Mouse (Mus musculus) heart, adult 2 months (tissue): ENCODE measurements at regions not wholly inside any gene's neighbourhood (a gene's known extent, or its start where the extent isn't known, plus 50 kb on each side); places are given as distances from the start of the nearest gene placed in this dataset.
A peak's percentile ranks its signal among the peaks of the same experiment; 100 is the strongest.

Source experiments
- DNase-seq, 2 experiments: peaks; one replicate each; pipeline ENCODE4 v3.0.0; 2021
- H3K27ac ChIP-seq: fragments of 200-600 bp; 2 replicates; pipeline ENCODE4 v1.8.1; 2022
- H3K27me3 ChIP-seq: fragments of 200-500 bp; 2 replicates; pipeline ENCODE4 v1.6.1; 2012; ENCODE audit warnings: mild to moderate bottlenecking, low read length, inconsistent platforms, mixed read lengths; ENCODE audit not compliant: control insufficient read depth, insufficient read depth
- H3K36me3 ChIP-seq: fragments of 200-500 bp; 2 replicates; pipeline ENCODE4 v1.6.1; 2012; ENCODE audit warnings: low read length, inconsistent platforms; ENCODE audit not compliant: control insufficient read depth, insufficient read depth
- H3K4me1 ChIP-seq: fragments of 200-500 bp; 2 replicates; pipeline ENCODE4 v1.6.1; 2011; ENCODE audit warnings: low read length; ENCODE audit not compliant: control insufficient read depth, insufficient read depth
- H3K4me3 ChIP-seq: fragments of 200-600 bp; 2 replicates; pipeline ENCODE4 v1.8.1; 2022
- H3K79me2 ChIP-seq: fragments of 200-500 bp; replicated peaks from 2 replicates; pipeline ENCODE4 v1.6.1; 2012; ENCODE audit warnings: mild to moderate bottlenecking, inconsistent platforms, low read length, moderate library complexity, mixed read lengths; ENCODE audit not compliant: control insufficient read depth, insufficient read depth
- H3K9ac ChIP-seq: fragments of 200-500 bp; 2 replicates; pipeline ENCODE4 v1.6.1; 2012; ENCODE audit warnings: low read depth, mild to moderate bottlenecking, control low read depth, inconsistent platforms, low read length, mixed read lengths
- CTCF ChIP-seq: fragments of 200-600 bp; IDR thresholded peaks from 2 replicates; pipeline ENCODE4 v1.8.1; 2022; ENCODE audit warnings: antibody characterized with exemption, mild to moderate bottlenecking, moderate library complexity
- EP300 ChIP-seq: fragments of 200-500 bp; IDR thresholded peaks from 2 replicates; pipeline ENCODE4 v1.6.1; 2011; ENCODE audit warnings: low read depth, low read length, control low read depth; ENCODE audit not compliant: insufficient read depth
- POLR2A ChIP-seq: fragments of 200-500 bp; IDR thresholded peaks from 2 replicates; pipeline ENCODE4 v1.6.1; 2011; ENCODE audit warnings: mild to moderate bottlenecking, low read depth, low read length, control low read depth; ENCODE audit not compliant: insufficient read depth
- WGBS: fragments of 180-500 bp; shearing (Covaris S2); methylation state at CpG from one replicate; pipeline ENCODE4 v1.1.7; 2018; 5-methylcytosine and 5-hydroxymethylcytosine counted together
- intact Hi-C: fragments of 180-260 bp; cut with DNase I; formaldehyde crosslinking; loops from one replicate; pipeline ENCODE4 v1.15.1; 2025

DNA sequence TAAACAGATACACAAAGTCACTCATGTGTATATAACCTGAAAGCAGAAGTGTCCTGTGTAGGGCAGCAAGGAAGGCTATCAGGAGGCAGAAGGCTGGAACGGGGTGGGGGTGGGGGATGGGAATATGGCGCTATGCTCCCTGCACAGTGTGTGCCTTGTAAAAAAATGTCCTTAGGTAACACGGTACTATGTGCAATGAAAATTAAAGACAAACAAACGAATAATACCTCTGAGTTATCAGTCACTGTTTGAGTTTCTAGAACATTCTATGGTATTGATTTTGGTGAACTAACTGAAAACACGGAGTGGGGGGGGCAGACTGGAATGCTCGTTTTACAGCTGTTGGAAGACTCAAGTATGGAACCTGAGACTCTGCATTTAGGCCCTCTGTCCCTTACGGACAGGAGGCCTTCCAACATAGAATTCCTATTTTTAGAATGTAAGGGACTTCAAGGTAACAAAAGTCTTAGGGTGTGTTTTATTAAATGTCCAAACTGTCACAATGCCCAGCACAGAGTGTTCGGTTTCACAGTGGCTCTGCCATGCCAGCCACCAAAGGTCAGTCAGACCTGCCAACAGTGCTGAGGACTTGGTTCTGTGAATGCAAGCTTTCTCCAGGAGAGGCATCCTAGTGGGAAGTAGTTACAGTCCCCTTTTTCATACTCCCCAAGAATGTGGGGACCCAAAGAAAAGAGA lies 240.6 kb downstream of the Ano6 start:
- Histone ChIP-seq H3K4me1 (peaks cover 2% of the 10 kb centered on the region; the same call in 1 of the 2 replicates), H3K36me3 (no peaks in the 10 kb centered on the region), H3K27me3 (no peaks in the 10 kb centered on the region), H3K9ac (no peak overlapping the region), H3K27ac (no peak overlapping the region), H3K79me2 (no peaks in the 10 kb centered on the region), H3K4me3 (no peak overlapping the region)
- TF ChIP-seq CTCF (no peak), EP300 (peak; percentile 43; the same call in 1 of the 2 replicates)
- intact Hi-C loops = no loop called here
- peak in 1 of 2 experiments; percentile 15 for DNase-seq
- 66% methylated on average over 8 of the region's 8 CpGs for WGBS

DNA sequence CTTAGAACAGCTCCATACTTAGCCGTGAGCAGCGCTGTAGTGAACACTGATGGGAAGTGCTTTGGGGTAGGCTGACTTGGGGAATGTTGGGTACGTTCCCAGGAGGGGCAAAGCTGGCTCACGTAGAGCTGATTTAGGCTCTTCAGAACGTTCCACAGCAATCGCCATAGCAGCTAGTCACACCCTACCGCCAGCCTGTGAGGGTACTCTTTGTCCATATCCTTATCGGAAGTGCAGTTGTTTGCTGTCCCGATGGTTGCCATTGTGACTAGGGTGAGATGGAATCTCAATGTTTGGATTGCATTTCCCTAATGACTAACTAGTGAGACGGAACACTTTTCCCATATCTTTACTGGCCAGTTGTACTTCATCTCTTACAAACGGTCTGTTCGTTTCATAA lies 244.6 kb downstream of the Ano6 start:
- no peak for DNase-seq
- intact Hi-C loops = no loop called here
- H3K27me3 ChIP-seq = no peaks in the 10 kb centered on the region
- H3K79me2 ChIP-seq = no peaks in the 10 kb centered on the region
- no peak overlapping the region for H3K4me3 ChIP-seq
- no peaks in the 10 kb centered on the region for H3K36me3 ChIP-seq
- TF ChIP-seq CTCF = no peak
- no peak for TF ChIP-seq EP300
- TF ChIP-seq POLR2A = no peak
- no peak overlapping the region for H3K9ac ChIP-seq
- WGBS = 34% methylated on average over 12 of the region's 12 CpGs
- no peak overlapping the region for H3K27ac ChIP-seq
- peaks cover 2% of the 10 kb centered on the region; the same call in 1 of the 2 replicates for H3K4me1 ChIP-seq

DNA sequence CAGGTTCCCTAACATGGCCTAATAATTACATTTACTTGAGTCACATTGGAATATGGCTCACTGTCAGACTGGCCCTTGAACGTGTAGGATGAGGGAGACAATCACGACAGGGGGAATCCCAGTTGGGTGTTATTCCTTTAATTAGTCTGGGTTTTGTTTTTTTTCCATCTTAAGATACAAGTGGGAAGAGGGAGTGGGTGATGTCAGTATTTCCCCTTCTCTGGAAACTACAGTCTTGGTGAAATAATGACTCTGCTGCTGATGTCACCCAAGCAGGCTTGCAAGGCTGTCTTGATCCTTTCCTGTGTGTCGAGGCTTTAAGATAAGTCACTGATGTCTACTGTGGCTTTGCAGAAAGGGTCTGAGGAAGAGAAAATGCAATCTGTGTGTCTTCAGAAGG lies 241.8 kb upstream of the Arid2 start:
- Histone ChIP-seq H3K79me2 (no peaks in the 10 kb centered on the region), H3K36me3 (no peaks in the 10 kb centered on the region), H3K27me3 (no peaks in the 10 kb centered on the region), H3K9ac (no peak overlapping the region), H3K4me1 (no peaks in the 10 kb centered on the region), H3K4me3 (no peak overlapping the region), H3K27ac (no peak overlapping the region)
- intact Hi-C loops = no loop called here
- DNase-seq = no peak
- TF ChIP-seq POLR2A (no peak), CTCF (no peak), EP300 (no peak)
- WGBS = 29% methylated on average over 3 of the region's 3 CpGs

DNA sequence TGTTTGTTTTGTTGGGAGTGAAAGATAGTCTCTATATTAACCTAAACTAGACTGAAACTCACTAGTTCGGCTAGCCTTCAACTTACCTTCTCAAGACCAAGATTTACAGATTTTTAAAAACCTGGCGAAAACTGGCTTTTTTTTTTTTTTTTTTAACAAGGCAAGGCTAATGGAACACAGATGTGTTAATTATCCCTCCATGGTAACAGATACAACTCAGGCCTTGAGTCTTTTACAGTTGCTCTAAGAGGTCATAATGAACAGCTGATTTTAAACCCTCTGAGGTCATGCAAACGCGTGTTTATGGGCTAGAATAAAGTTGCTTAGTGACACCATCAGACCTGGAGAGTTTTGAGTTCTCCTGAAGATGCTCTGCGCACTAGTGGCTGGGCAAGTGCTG lies 240.7 kb upstream of the Arid2 start:
- no peak overlapping the region for H3K4me3 ChIP-seq
- intact Hi-C loops = no loop called here
- no peaks in the 10 kb centered on the region for H3K27me3 ChIP-seq
- TF ChIP-seq EP300 = no peak
- TF ChIP-seq POLR2A = no peak
- no peak for TF ChIP-seq CTCF
- H3K4me1 ChIP-seq = no peaks in the 10 kb centered on the region
- H3K9ac ChIP-seq = no peak overlapping the region
- no peak overlapping the region for H3K27ac ChIP-seq
- DNase-seq = no peak
- no peaks in the 10 kb centered on the region for H3K36me3 ChIP-seq
- 90% methylated on average over 5 of the region's 5 CpGs for WGBS
- H3K79me2 ChIP-seq = no peaks in the 10 kb centered on the region

DNA sequence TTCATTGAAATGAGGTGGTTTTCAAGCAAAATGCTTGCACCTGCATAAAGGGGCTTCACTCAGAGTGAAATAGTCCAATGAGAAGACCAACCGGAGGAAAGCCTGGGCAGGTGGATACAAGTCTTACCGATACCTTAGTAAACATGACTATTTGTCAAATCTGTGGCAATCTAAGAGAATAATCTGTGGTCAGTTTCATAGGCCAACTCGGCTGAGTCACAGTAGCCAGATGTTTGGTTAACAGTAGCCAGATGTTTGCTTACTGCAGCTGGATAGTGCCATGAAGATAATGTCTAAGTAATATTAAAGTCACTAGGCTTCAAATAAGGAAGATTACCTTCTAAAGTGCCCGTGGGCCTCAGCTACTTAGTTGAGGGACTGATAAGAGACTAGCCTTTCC lies 236.9 kb upstream of the Arid2 start:
- Histone ChIP-seq H3K27ac (no peak overlapping the region), H3K4me3 (no peak overlapping the region), H3K27me3 (no peaks in the 10 kb centered on the region), H3K4me1 (no peaks in the 10 kb centered on the region), H3K79me2 (no peaks in the 10 kb centered on the region), H3K36me3 (no peaks in the 10 kb centered on the region), H3K9ac (no peak overlapping the region)
- no peak for DNase-seq
- intact Hi-C loops = no loop called here
- no peak for TF ChIP-seq POLR2A
- TF ChIP-seq EP300 = no peak
- TF ChIP-seq CTCF = no peak
- WGBS = 65% methylated on average over 4 of the region's 4 CpGs

DNA sequence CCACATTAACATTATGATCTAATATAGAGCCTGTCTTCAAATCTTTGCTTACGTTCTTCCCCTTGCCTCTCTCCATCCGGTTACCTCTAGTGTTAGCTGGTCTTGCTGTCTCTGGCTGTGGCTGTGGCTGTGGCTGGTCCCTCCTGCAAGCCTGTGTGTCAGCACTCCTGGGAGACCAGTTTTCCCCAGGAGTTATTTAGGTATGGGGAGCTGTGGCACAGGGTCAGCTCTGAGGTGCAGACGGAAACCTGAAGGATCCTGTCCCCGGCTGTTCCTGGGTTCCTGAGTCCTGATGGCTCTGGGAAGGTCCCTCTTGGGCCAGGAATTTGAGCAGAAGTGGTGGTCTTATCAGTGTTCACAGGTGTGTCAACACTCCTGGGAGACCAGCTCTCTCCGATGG lies 234.7 kb upstream of the Arid2 start:
- Histone ChIP-seq H3K79me2 (no peaks in the 10 kb centered on the region), H3K27ac (no peak overlapping the region), H3K9ac (no peak overlapping the region), H3K36me3 (no peaks in the 10 kb centered on the region), H3K4me1 (no peaks in the 10 kb centered on the region), H3K27me3 (no peaks in the 10 kb centered on the region), H3K4me3 (no peak overlapping the region)
- intact Hi-C loops = no loop called here
- TF ChIP-seq EP300 = no peak
- WGBS = 89% methylated on average over 5 of the region's 5 CpGs
- no peak for DNase-seq
